Mouse (Mus musculus): ENCODE data around the gene Olfr1156.

Gene Olfr1156

DNA sequence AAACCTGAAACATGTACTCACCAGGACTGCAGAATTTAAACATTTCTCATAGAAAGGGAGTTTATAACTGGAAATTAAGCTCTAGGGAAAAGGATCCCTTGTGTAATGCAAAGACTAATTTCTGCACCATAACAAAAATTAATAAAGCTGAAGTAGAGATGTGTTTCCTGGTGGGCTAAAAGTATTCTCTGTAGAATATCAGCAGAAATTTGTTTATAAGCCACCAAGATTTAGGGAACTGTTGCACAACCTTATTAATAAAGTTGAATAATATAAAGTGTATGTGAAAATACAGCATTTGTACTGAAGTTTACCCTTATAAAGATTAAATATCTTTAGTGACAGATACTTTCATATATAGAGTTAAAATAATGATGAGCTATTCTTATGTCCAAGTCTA lies at the start of gene Olfr1156:
Olfr1156 (minus strand) TSS at position 101 of the 400 bp plus-strand sequence.
- no peak for DNase-seq (ENCODE audit: low spot score in 2 of 2)

DNA sequence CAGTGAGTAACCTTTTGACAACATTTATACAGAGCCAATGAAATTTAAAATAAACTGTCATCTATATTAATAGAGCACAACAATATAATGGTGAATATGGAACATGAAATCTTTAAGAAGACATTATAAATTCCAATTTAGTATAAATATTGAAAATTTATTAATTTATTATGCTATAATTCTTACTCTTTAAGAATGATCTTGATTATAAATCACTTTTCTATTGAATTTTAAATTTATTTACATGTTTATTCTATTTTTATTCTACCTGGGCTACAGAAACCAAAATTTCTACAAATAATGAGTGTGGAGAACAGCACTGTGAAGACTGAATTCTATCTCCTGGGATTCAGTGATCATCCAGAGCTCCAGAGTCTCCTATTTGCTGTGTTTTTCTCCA lies 36.9 kb upstream of the Olfr1156 start, which contains the start of gene Olfr1158:
Olfr1158 (plus strand) TSS at position 301 of the 400 bp plus-strand sequence.
- no peak for DNase-seq (ENCODE audit: low spot score in 2 of 2)

DNA sequence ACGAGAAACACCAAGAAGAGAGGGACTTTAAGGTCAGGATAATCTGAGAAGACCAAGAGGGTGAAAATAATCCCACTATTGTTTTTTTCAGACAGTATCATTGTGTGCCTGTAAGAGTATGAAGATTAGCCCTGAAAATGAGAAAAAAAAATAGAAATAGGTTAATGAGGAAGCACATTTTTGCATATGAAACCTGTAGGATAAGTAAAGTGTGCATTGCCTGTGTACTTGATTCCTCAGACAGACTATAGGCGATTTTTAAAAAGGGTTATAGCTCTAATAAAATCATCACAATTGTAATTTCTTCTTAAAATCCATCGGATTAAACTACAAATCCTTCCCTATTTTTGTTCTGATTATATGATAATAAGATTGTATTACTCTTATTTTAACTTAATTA lies 21.7 kb upstream of the Olfr1156 start, which contains the start of gene Olfr74:
Olfr74 (minus strand) TSS at position 101 of the 400 bp plus-strand sequence.
- DNase-seq (ENCODE audit: low spot score in 2 of 2): no peak

DNA sequence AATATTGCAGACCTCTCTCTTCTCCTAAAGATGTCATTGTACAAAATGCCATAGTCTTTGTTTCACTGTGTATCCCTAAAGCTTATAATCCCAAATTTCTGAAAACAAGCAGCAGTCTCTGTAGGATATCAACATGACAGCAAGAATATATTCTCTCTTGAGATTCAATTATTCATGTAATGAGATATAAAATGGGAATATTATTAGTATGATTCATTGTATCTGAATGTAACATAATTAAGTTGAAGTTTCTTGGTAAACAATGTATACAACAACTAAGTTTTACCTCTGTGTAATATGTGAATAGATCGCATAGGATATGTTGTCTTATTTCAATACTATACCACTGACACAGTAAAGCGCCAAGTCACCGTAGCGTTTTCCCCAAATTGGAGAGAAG lies 15.3 kb upstream of the Olfr1156 start, which contains the start of gene Olfr1157:
Olfr1157 (minus strand) TSS at position 101 of the 400 bp plus-strand sequence.
- no peak for DNase-seq (ENCODE audit: low spot score in 2 of 2)

DNA sequence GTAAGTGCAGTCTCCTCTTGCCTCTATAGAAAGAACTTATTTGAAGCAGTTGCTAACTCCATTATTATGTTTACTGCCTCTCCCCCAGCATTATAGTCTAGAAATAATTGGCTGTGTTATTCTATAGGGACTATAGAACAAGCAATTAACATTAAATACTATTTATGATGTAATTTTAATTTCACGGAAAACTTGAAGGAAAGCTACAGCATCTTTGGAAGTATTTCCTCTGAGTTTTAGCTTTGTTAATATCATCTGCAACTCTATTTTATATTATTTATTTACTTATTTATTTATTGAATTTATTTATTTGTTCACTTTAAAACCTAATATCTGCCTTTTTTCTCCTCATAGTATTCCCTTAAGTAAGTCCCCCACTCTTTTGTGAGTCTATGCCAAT lies 7.9 kb downstream of the Olfr1156 start, which contains the start of gene Olfr1155:
Olfr1155 (minus strand) TSS at position 101 of the 400 bp plus-strand sequence.
- DNase-seq (ENCODE audit: low spot score in 2 of 2): no peak

DNA sequence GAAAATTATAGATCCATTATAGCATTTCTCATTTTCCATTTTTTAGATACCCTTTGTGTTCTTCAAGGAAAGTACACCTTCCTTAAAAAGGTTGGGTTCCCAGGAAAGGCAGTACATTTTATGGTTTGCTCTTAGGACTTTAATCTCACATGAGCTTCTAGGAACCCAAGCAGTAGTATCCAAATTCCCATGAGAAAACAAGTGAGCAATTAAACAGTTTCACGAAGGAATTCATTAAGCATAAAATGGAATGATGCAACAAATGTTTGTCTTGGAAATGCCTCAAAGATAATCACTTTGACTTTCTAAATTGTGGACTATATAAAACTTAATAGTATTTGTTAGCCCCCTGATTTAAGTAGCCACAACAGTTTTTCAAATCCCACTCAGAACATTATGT lies 47.8 kb downstream of the Olfr1156 start, which contains the start of gene Olfr1154:
Olfr1154 (minus strand) TSS at position 101 of the 400 bp plus-strand sequence.
- no peak for DNase-seq (ENCODE audit: low spot score in 2 of 2)
